ENCODE assay signal across 18 mouse cellular contexts in genomic region chr8:111772083-111772482, GRCm38 (mm10). TPM values are rescaled to one million over a fixed set of nuclear protein-coding genes. Genes with fewer than 3 reads are reported as not detected.
DNase-seq lines count a peak whose midpoint lies in the region.
"Had no signal": no experiment of that assay in that cellular context is flagged by ENCODE, and none has a peak within 500 bp of the region (broad histone marks: within the 10 kb centered on the region; RNA-seq: fewer than 3 reads in every experiment).

No protein-coding gene starts in this region.

- intact Hi-C loops in heart, postnatal 25 days (cut with DNase I): no loop called here

- H3K27me3 ChIP-seq in heart, embryonic 10.5 days (ENCODE audit: insufficient read depth, poor library complexity, severe bottlenecking): no peaks in the 10 kb centered on the region
- H3K27me3 ChIP-seq: forebrain, embryonic 13.5 days; heart, embryonic 12.5 days; hindbrain, embryonic 13.5 days had no signal

- H3K27ac ChIP-seq in heart, embryonic 10.5 days: peak overlapping the region; percentile 4; the same call in 1 of the 2 replicates
- H3K27ac ChIP-seq: embryonic facial prominence, embryonic 10.5 days; hindbrain, postnatal 0 days had no signal

- peak; percentile 73 for DNase-seq in adrenal gland, adult 2 months
- DNase-seq in adrenal gland, postnatal 4 days (ENCODE audit: low spot score in 2 of 2): no peak
- DNase-seq in heart, embryonic 10.5 days (ENCODE audit: low spot score): no peak
- DNase-seq in heart, postnatal 25 days (ENCODE audit: low spot score): no peak
- DNase-seq in adrenal gland, postnatal 10 days: peak; percentile 43
- DNase-seq in layer of hippocampus, adult 11-12 months (ENCODE audit: low spot score): no peak
- no peak for DNase-seq in thymus, postnatal 4 days
- DNase-seq: cerebellum, adult 11-12 months; forebrain, postnatal 0 days; gastrocnemius, postnatal 36 days; heart, adult 18-20 months; kidney, adult 18-20 months had no signal

- peaks cover 45% of the 10 kb centered on the region for H3K36me3 ChIP-seq in heart, embryonic 10.5 days

- no peak overlapping the region for H3K4me3 ChIP-seq in heart, embryonic 10.5 days
- H3K4me3 ChIP-seq: embryonic facial prominence, embryonic 10.5 days; forebrain, embryonic 13.5 days; heart, embryonic 12.5 days; hindbrain, embryonic 13.5 days had no signal

- H3K4me1 ChIP-seq in heart, embryonic 10.5 days: peaks cover 50% of the 10 kb centered on the region

- WGBS in heart, embryonic 10.5 days: 84% methylated on average over 9 of the region's 9 CpGs

- H3K9me3 ChIP-seq in heart, embryonic 10.5 days: no peaks in the 10 kb centered on the region
- H3K9me3 ChIP-seq: embryonic facial prominence, embryonic 10.5 days; forebrain, embryonic 13.5 days; heart, embryonic 12.5 days; hindbrain, embryonic 13.5 days had no signal

RNA-seq across cellular contexts. Expression of gene Bcar1, which starts 28.5 kb away (rescaled TPM):
- 10 to 100 TPM; 76.9 to 91.2 TPM for total RNA-seq in adrenal gland, adult 2 months (2021)
- polyA plus RNA-seq in adrenal gland, adult 2 months (2012; rRNA removed): 204 and 210 TPM in 2 replicates
- total RNA-seq in adrenal gland, postnatal 4 days (2021): 10 to 100 TPM; 94.4 to 94.5 TPM
- polyA plus RNA-seq in heart, embryonic 10.5 days (2016; fragmentation: Nextera tagmentation; extraction: Ambion mirVana): 53.2 and 54.4 TPM in 2 replicates
- 10 to 100 TPM; 18.7 to 20.7 TPM for total RNA-seq in heart, postnatal 25 days (2021)
- 10 to 100 TPM; 53.4 to 62.7 TPM for total RNA-seq in adrenal gland, postnatal 10 days (2021)
- total RNA-seq: hematopoietic stem cell, adult 5-6 weeks had no signal

Comparison
In these comparisons a context has a peak if more than half of its experiments do, and no peak if none do; other contexts are left out.
1. DNase-seq: peak in adrenal gland, adult 2 months (single experiment) and adrenal gland, postnatal 10 days (single experiment); none in adrenal gland, postnatal 4 days (0 of 2), heart, embryonic 10.5 days (single experiment), heart, postnatal 25 days (single experiment), layer of hippocampus, adult 11-12 months (single experiment) and thymus, postnatal 4 days (single experiment).